Mouse (Mus musculus) central nervous system, embryonic 11.5 days (tissue): ENCODE results near the gene Mapk13. TPM values are rescaled to one million over a fixed set of nuclear protein-coding genes. Genes with fewer than 3 reads are reported as not detected.

Experiments
- polyA plus RNA-seq: library from polyadenylated mRNA; depleted of rRNA; stranded (reverse); fragments of >200 nt; gene quantifications from 2 replicates; pipeline ENCODE4 v1.2.3, GENCODE M21; 2012; rRNA removed

Gene Mapk13
- 1.8 and 3.6 TPM in 2 replicates for polyA plus RNA-seq

GRCm38 (mm10) chr17:28769121-28769874 is at the start of gene Mapk13:
Gene Mapk13, plus strand, starts transcription at chr17:28769297.

GRCm38 (mm10) chr17:28725783-28726182 is 43.3 kb upstream of the Mapk13 start, which contains the start of gene AC170998.1:
Gene AC170998.1, plus strand, starts transcription at chr17:28726083.

GRCm38 (mm10) chr17:28800671-28801412 is 31.7 kb downstream of the Mapk13 start, which contains the start of gene Brpf3:
Gene Brpf3, plus strand, starts transcription at chr17:28801090.

Other genes starting within 250 kb of the Mapk13 start
- gene Armc12, start 238.5 kb upstream of the Mapk13 start, polyA plus RNA-seq = 0.06 TPM in 1 of 2 replicates, not detected in the other
- gene Clpsl2, start 219.9 kb upstream of the Mapk13 start, polyA plus RNA-seq = not detected in 2 replicates
- 0.16 and 0.24 TPM in 2 replicates for gene Clps, start 208.5 kb upstream of the Mapk13 start, polyA plus RNA-seq
- gene Lhfpl5, start 193.7 kb upstream of the Mapk13 start, polyA plus RNA-seq = 0.32 and 1.0 TPM in 2 replicates
- gene Srpk1, start 146.6 kb upstream of the Mapk13 start, polyA plus RNA-seq = 84.5 and 94.2 TPM in 2 replicates
- 1.6 and 1.9 TPM in 2 replicates for gene Slc26a8, start 79.1 kb upstream of the Mapk13 start, polyA plus RNA-seq
- gene Mapk14, start 78.0 kb upstream of the Mapk13 start, polyA plus RNA-seq = 56.1 and 75.3 TPM in 2 replicates
- gene AC170998.1, start 43.2 kb upstream of the Mapk13 start, polyA plus RNA-seq = 0.64 and 0.91 TPM in 2 replicates
- 59.1 and 59.8 TPM in 2 replicates for gene Brpf3, start 31.8 kb downstream of the Mapk13 start, polyA plus RNA-seq
- 0.01 and 0.05 TPM in 2 replicates for gene Pnpla1, start 89.1 kb downstream of the Mapk13 start, polyA plus RNA-seq
- 0.14 and 0.17 TPM in 2 replicates for gene 4930539E08Rik, start 146.0 kb downstream of the Mapk13 start, polyA plus RNA-seq
- 0.14 TPM in 1 of 2 replicates, not detected in the other for gene Pxt1, start 174.5 kb downstream of the Mapk13 start, polyA plus RNA-seq
- 58.9 and 69.2 TPM in 2 replicates for gene Kctd20, start 182.7 kb downstream of the Mapk13 start, polyA plus RNA-seq
- 124 and 144 TPM in 2 replicates for gene Stk38, start 238.7 kb downstream of the Mapk13 start, polyA plus RNA-seq